Mouse (Mus musculus) CH12.LX (cell line): ENCODE results near the gene Uhrf1bp1.

Experiments
- CTCF ChIP-seq, 2 experiments: IDR thresholded peaks in 1 of 2; conservative IDR thresholded peaks in 1 of 2; 2 replicates each; pipeline ENCODE4 v1.5.1; 2011 to 2012; ENCODE audit warnings: low read depth in 2 of 2, low read length in 2 of 2, improper control_type of control experiment in 1 of 2, inconsistent platforms in 1 of 2, mild to moderate bottlenecking in 1 of 2, moderate library complexity in 1 of 2
- TCF12 ChIP-seq: IDR thresholded peaks from 2 replicates; pipeline ENCODE4 v1.6.1; 2014; ENCODE audit warnings: low read depth, mild to moderate bottlenecking, inconsistent platforms, low read length, improper control_type of control experiment
- UBTF ChIP-seq: IDR thresholded peaks from 2 replicates; pipeline ENCODE4 v1.6.1; 2012; ENCODE audit warnings: low read depth, mild to moderate bottlenecking, inconsistent platforms, low read length, improper control_type of control experiment, moderate library complexity
- ZKSCAN1 ChIP-seq: IDR thresholded peaks from 2 replicates; pipeline ENCODE4 v1.6.1; 2012; ENCODE audit warnings: low read depth, inconsistent platforms, low read length, improper control_type of control experiment, borderline replicate concordance

DNA sequence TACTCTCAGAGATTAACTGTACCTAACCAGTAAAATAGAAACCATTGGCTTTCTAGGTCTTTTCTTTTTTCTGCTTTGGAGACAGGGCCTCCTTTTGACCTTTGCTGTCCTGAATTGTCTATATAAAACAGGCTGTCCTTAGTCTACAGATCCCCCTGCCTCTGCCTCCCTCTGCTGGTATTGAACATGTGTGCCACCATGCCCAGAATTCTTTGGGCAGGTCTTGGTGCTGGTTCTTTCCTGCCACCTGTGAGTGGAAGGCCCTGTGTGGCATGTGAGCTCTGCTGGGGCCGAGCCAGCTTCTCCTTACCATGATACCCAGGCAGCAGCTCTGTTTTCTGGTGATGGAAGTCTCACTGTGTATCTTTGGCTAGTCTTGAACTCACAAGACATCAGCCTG lies 7.9 kb upstream of the Uhrf1bp1 start:
- TF ChIP-seq CTCF (conservative IDR thresholded peaks at IDR 0.05 in 1 of 2, IDR thresholded peaks at IDR 0.05 in 1 of 2; ENCODE audit: low read depth in 2 of 2, low read length in 2 of 2) = peak in 1 of 2 experiments; percentile 20; a peak in 1 of 4 replicates
- no peak for TF ChIP-seq UBTF
- TF ChIP-seq TCF12 = no peak
- no peak for TF ChIP-seq ZKSCAN1
